Mouse (Mus musculus) intestine, postnatal 0 days (tissue): ENCODE data around the gene Rala. TPM values are rescaled to one million over a fixed set of nuclear protein-coding genes. Genes with fewer than 3 reads are reported as not detected.
"Not testable (repeated sequence)": the region's sequence is repeated elsewhere in the genome, so short reads cannot be mapped to it uniquely, and the experiment has no call there.

Experiments
- ATAC-seq: fragments of 200-750 bp; cut with Nextera tagmentation; 2 replicates; pipeline ENCODE4 v1.8.0; 2017; ENCODE audit warnings: mild to moderate bottlenecking, moderate TSS enrichment, moderate library complexity
- H3K27ac ChIP-seq: fragments of 300-500 bp; sonication (generic); 2 replicates; pipeline ENCODE4 v1.5.1; 2014; ENCODE audit warnings: mild to moderate bottlenecking, low read depth, low read length, moderate library complexity
- H3K27me3 ChIP-seq: fragments of 300-500 bp; sonication (generic); replicated peaks from 2 replicates; pipeline ENCODE4 v1.6.1; 2014; ENCODE audit warnings: low read length, mixed read lengths; ENCODE audit not compliant: control insufficient read depth, insufficient read depth
- H3K36me3 ChIP-seq: fragments of 300-500 bp; sonication (generic); 2 replicates; pipeline ENCODE4 v1.6.1; 2014; ENCODE audit warnings: mild to moderate bottlenecking, moderate library complexity; ENCODE audit not compliant: control insufficient read depth, insufficient read depth
- H3K4me1 ChIP-seq: fragments of 300-500 bp; sonication (generic); replicated peaks from 2 replicates; pipeline ENCODE4 v1.6.1; 2014; ENCODE audit warnings: antibody characterized with exemption, low read length, mixed read lengths; ENCODE audit not compliant: control insufficient read depth, insufficient read depth
- H3K4me2 ChIP-seq: fragments of 300-500 bp; sonication (generic); replicated peaks from 2 replicates; pipeline ENCODE4 v1.6.1; 2014; ENCODE audit warnings: low read depth, mild to moderate bottlenecking, moderate library complexity
- H3K4me3 ChIP-seq: fragments of 300-500 bp; sonication (generic); 2 replicates; pipeline ENCODE4 v1.5.1; 2014; ENCODE audit warnings: low read depth, low read length
- H3K9ac ChIP-seq: fragments of 300-500 bp; sonication (generic); 2 replicates; pipeline ENCODE4 v1.6.1; 2014; ENCODE audit warnings: mild to moderate bottlenecking, low read depth, low read length
- H3K9me3 ChIP-seq: fragments of 300-500 bp; sonication (generic); 2 replicates; pipeline ENCODE4 v1.6.1; 2016; ENCODE audit warnings: mixed run types; ENCODE audit not compliant: control insufficient read depth
- CTCF ChIP-seq: sonication (generic); IDR thresholded peaks from 2 replicates; pipeline ENCODE4 v1.5.1; 2016; ENCODE audit warnings: low read depth, mild to moderate bottlenecking, control low read depth, antibody characterized with exemption, moderate library complexity
- WGBS: fragments of 180-500 bp; shearing (Covaris S2); extraction: QIAGEN DNeasy Blood & Tissue Kit; methylation state at CpG from one replicate; pipeline ENCODE4 v1.1.7; 2014; 5-methylcytosine and 5-hydroxymethylcytosine counted together
- polyA plus RNA-seq: library from polyadenylated mRNA; unstranded; fragments of >200 nt; fragmentation: Nextera tagmentation; extraction: Ambion mirVana; gene quantifications from 2 replicates; pipeline ENCODE4 v1.2.1, GENCODE M21; 2015

The Rala gene
- polyA plus RNA-seq, 1 experiment from 2014 or later = 110 TPM

DNA sequence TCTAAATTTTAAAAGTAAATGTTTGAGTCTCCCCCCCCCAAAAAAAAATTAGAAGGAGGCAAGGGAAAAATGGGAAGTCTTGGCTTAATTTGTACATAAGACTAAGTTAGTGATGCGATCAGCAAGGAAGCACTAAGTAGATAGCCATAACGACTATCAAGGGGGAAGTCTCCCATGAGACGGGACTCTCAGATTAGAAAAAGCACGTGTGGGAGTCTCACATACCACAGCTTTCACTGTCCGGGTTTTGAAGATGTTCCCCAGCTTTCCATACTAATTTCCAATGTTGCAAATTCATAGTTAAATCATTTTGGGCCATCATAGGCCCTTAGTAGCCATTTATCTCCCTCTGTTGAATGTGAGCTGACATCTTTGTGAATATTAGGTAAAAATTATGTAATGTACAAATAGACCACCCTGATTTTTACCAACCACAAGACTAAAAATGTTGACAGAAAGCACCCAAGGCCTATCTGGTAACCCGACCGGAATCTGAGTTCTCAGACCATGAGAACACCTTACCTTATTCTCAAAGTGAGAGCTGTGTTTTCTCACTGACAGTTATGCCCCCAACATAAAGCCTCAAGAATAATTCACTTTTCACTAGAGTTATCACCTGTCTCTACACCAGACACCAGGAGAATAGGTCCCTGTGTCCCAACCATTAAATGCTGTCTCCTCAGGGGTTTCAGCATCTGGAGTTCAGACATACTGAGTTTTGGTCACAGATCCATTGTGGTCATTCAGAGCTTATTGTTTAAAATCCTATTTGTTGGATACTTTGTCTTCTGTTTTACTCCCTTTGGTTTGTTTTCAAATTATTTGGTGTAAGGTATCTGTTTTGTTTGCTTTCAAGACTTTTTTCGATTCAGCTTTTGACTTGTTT lies 33.1 kb upstream of the Rala start:
- ATAC-seq = no peak
- no peak overlapping the region for H3K4me2 ChIP-seq
- H3K9ac ChIP-seq = no peak overlapping the region
- no peak overlapping the region for H3K27ac ChIP-seq
- TF ChIP-seq CTCF = no peak
- H3K27me3 ChIP-seq = no peaks in the 10 kb centered on the region
- 74% methylated on average over 8 of the region's 8 CpGs for WGBS
- no peaks in the 10 kb centered on the region for H3K4me1 ChIP-seq
- H3K4me3 ChIP-seq = no peak overlapping the region
- no peaks in the 10 kb centered on the region for H3K36me3 ChIP-seq
- no peaks in the 10 kb centered on the region for H3K9me3 ChIP-seq

DNA sequence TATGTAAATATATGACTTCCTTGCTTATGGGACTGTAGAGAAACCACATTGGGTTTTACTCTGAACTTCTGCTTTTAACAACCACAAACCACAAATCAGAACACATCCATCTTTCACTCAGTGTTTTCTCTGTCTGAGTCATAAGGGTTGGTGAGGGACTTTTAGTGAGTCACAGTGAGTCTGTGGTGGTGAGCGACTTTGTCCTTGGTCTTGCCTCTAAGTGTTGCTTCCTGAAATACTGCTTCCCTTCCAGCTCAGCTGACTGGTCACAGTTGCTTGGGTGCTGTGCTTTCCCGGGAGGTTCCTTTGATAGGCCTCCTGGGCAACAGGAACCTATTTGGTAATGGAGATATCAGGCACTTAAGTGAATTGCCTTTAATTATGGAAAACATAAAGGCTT lies 31.9 kb upstream of the Rala start:
- no peaks in the 10 kb centered on the region for H3K36me3 ChIP-seq
- TF ChIP-seq CTCF = no peak
- ATAC-seq = no peak

DNA sequence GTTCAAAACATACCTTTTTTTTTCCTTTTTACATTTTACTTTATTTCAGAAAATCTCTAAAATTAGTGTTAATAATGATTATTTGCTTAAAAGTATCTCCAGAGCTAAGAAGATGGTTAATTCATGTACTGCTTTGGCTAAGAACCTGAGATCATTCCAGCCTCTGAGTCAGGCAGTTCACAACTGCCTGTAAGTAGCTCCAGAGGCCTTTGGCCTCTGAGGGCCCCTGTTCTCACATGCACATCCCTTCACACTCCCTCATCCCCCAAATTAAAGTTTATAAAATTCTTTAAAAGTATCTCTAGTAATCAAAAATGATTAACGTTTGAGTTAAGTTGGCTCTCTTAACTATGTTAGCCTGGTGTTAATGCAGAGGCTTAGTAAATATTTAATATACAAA lies 31.4 kb upstream of the Rala start:
- Histone ChIP-seq H3K9me3 (no peaks in the 10 kb centered on the region), H3K4me1 (no peaks in the 10 kb centered on the region), H3K9ac (no peak overlapping the region), H3K4me2 (no peak overlapping the region), H3K4me3 (no peak overlapping the region), H3K36me3 (no peaks in the 10 kb centered on the region), H3K27me3 (no peaks in the 10 kb centered on the region), H3K27ac (no peak overlapping the region)
- no peak for ATAC-seq
- TF ChIP-seq CTCF = no peak
- 39% methylated on average over 1 of the region's 1 CpGs for WGBS

More for the DNA sequence above, 31.9 kb upstream of the Rala start:
- H3K4me1 ChIP-seq = no peaks in the 10 kb centered on the region
- H3K27me3 ChIP-seq = no peaks in the 10 kb centered on the region
- no peak overlapping the region for H3K4me2 ChIP-seq
- no peaks in the 10 kb centered on the region for H3K9me3 ChIP-seq
- WGBS = 41% methylated on average over 2 of the region's 2 CpGs
- H3K27ac ChIP-seq = no peak overlapping the region
- H3K9ac ChIP-seq = no peak overlapping the region
- no peak overlapping the region for H3K4me3 ChIP-seq

DNA sequence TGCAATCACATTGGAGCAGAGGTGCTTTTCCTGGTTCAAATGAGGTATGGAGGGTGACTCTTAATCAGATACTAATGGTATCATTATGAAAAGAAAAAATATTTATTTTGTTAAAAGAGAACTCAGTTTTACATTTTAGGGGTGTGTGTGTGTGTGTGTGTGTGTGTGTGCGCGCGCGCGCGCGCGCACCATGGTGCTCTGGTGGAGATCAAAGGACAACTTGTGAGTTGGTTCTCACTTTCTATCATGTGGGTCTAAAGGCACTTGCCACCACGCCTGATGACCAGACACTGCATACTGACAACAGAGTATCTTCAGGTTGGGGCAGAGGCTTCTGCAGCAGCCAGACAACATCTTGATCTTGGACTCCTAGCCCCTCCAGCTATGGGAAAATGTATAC lies 30.7 kb upstream of the Rala start:
- 94% methylated on average over 9 of the region's 9 CpGs for WGBS
- Histone ChIP-seq H3K27ac (no peak overlapping the region), H3K36me3 (no peaks in the 10 kb centered on the region), H3K27me3 (no peaks in the 10 kb centered on the region), H3K9ac (no peak overlapping the region), H3K4me3 (no peak overlapping the region), H3K4me1 (no peaks in the 10 kb centered on the region), H3K9me3 (no peaks in the 10 kb centered on the region), H3K4me2 (no peak overlapping the region)
- no peak for TF ChIP-seq CTCF
- no peak for ATAC-seq

DNA sequence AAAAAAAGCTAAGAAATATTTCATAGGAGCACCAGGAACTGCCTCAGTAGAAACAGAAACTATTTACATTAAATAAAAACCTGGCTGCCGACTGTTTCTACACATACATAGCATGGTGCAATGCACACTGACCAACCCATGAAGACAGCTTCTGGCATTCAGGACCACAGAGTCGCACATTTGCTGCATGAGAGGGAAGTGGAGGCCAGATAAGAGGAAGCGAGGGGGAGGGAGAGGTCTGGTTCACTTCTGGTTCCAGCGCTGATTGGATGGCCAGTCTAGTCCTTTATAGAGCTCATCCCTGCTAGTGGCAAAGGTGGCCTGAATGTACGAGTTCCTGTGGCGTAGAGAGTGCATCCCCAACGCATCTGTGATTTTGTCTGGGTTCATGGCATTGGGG lies 16.6 kb upstream of the Rala start:
- H3K4me3 ChIP-seq = no peak overlapping the region
- no peaks in the 10 kb centered on the region for H3K27me3 ChIP-seq
- no peak overlapping the region for H3K27ac ChIP-seq
- no peak overlapping the region for H3K4me2 ChIP-seq
- no peaks in the 10 kb centered on the region for H3K9me3 ChIP-seq
- WGBS = 83% methylated on average over 7 of the region's 7 CpGs
- no peaks in the 10 kb centered on the region for H3K4me1 ChIP-seq
- no peak for ATAC-seq
- TF ChIP-seq CTCF = no peak
- H3K36me3 ChIP-seq = no peaks in the 10 kb centered on the region
- H3K9ac ChIP-seq = no peak overlapping the region

DNA sequence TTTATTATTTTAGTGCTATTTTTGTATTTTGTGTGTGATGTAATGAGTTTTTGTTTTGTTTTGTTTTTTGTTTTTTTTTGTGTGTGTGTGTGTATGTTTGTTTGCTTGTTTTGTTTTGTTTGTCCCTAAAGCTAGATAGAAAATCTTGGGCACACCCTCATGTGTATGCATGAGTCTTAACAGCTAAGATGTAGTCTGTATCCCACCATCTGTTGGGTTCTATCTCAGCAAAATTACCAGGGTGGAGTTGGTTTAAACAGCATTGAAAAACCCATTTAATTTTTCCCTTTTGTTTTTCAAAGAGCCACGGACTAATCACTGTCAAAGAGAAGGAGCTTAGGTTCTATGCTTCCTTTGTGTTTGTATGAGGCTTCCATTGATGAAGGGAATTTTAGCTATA lies 10.2 kb upstream of the Rala start:
- WGBS = 58% methylated on average over 1 of the region's 1 CpGs
- TF ChIP-seq CTCF = no peak

DNA sequence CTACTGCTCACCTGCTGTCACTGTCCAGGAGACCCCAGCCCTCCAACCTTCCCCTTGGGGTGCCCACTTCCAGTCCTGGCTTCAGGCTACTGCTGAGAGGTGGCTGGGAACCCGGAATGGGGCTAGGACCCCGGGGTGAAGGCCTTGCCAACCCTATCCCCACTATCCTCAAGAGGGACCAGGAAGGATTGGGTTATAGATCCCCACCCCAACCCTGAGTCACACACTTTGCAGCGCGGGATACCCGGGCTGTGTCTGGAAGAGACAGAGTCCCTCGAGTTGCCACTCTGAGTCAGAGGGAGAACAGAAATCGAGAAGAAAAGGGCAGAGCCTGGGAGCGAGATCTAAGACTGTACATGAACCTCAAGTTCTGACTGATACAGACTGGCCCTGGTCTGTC lies 6.5 kb upstream of the Rala start:
- H3K9ac ChIP-seq, H3K36me3 ChIP-seq, H3K4me3 ChIP-seq, H3K9me3 ChIP-seq, H3K27ac ChIP-seq, H3K27me3 ChIP-seq, ATAC-seq, H3K4me2 ChIP-seq, H3K4me1 ChIP-seq: not testable (repeated sequence)
- 91% methylated on average over 8 of the region's 8 CpGs for WGBS

More for the DNA sequence above, 10.2 kb upstream of the Rala start:
- Histone ChIP-seq H3K9me3 (no peaks in the 10 kb centered on the region), H3K36me3 (no peaks in the 10 kb centered on the region), H3K9ac (no peak overlapping the region), H3K27ac (no peak overlapping the region), H3K27me3 (no peaks in the 10 kb centered on the region), H3K4me2 (no peak overlapping the region), H3K4me3 (no peak overlapping the region), H3K4me1 (no peaks in the 10 kb centered on the region)
- no peak for ATAC-seq
